Mouse (Mus musculus): ENCODE results near the gene Alg9.

Alg9 gene

GRCm38 (mm10) chr9:50774991-50775612 lies at the start of gene Alg9, which contains the start of gene 1110032A03Rik:
TSS of gene Alg9 (plus strand) at chr9:50775019.
TSS of gene 1110032A03Rik (minus strand) at chr9:50775520.
- DNase-seq (ENCODE audit: low read depth, low spot score), result peak; percentile 93

- no peak for DNase-seq (ENCODE audit: low read depth, low spot score)
These were observed 48.8 kb upstream of the Alg9 start for GRCm38 (mm10) chr9:50725921-50726590.

- DNase-seq (ENCODE audit: low read depth, low spot score), result no peak
These were observed 47.5 kb upstream of the Alg9 start for GRCm38 (mm10) chr9:50727171-50727924.

GRCm38 (mm10) chr9:50727925-50728651 lies 46.7 kb upstream of the Alg9 start:
- DNase-seq (ENCODE audit: low read depth, low spot score), result peak; percentile 47

- DNase-seq (ENCODE audit: low read depth, low spot score), result no peak
These were observed 45.2 kb upstream of the Alg9 start for GRCm38 (mm10) chr9:50729600-50729999.

GRCm38 (mm10) chr9:50732560-50732959 lies 42.3 kb upstream of the Alg9 start:
- DNase-seq (ENCODE audit: low read depth, low spot score), result no peak

- peak; percentile 66 for DNase-seq (ENCODE audit: low read depth, low spot score)
These were observed 39.8 kb upstream of the Alg9 start for GRCm38 (mm10) chr9:50734989-50735388.

GRCm38 (mm10) chr9:50738914-50739870 lies 35.6 kb upstream of the Alg9 start, which contains the start of gene Dixdc1:
TSS of gene Dixdc1 (minus strand) at chr9:50739517.
- DNase-seq (ENCODE audit: low read depth, low spot score), result peak; percentile 91

- no peak for DNase-seq (ENCODE audit: low read depth, low spot score)
These were observed 33.7 kb upstream of the Alg9 start for GRCm38 (mm10) chr9:50740867-50741784.

- no peak for DNase-seq (ENCODE audit: low read depth, low spot score)
These were observed 32.6 kb upstream of the Alg9 start for GRCm38 (mm10) chr9:50742261-50742660.

GRCm38 (mm10) chr9:50742744-50743143 lies 32.1 kb upstream of the Alg9 start:
- DNase-seq (ENCODE audit: low read depth, low spot score), result no peak

- no peak for DNase-seq (ENCODE audit: low read depth, low spot score)
These were observed 29.0 kb upstream of the Alg9 start for GRCm38 (mm10) chr9:50745806-50746205.

- DNase-seq (ENCODE audit: low read depth, low spot score), result no peak
These were observed 28.6 kb upstream of the Alg9 start, which contains the start of gene 2310030G06Rik for GRCm38 (mm10) chr9:50746214-50746677. TSS of gene 2310030G06Rik (minus strand) at chr9:50746536.

- no peak for DNase-seq (ENCODE audit: low read depth, low spot score)
These were observed 24.1 kb upstream of the Alg9 start for GRCm38 (mm10) chr9:50750706-50751105.

GRCm38 (mm10) chr9:50751323-50751722 lies 23.5 kb upstream of the Alg9 start, which contains the start of gene Cryab:
TSS of gene Cryab (plus strand) at chr9:50751325.
- no peak for DNase-seq (ENCODE audit: low read depth, low spot score)

- no peak for DNase-seq (ENCODE audit: low read depth, low spot score)
These were observed 22.7 kb upstream of the Alg9 start, which contains the start of gene Hspb2 for GRCm38 (mm10) chr9:50752054-50752602. TSS of gene Hspb2 (minus strand) at chr9:50752354.

GRCm38 (mm10) chr9:50752784-50753615 lies 21.8 kb upstream of the Alg9 start:
- no peak for DNase-seq (ENCODE audit: low read depth, low spot score)

GRCm38 (mm10) chr9:50753947-50754346 lies 20.9 kb upstream of the Alg9 start:
- DNase-seq (ENCODE audit: low read depth, low spot score), result no peak

Data from CD4-positive, CD25-positive, alpha-beta regulatory T cell, adult 2 months (primary cell).